Mouse (Mus musculus) splenic B cell, adult 2 months (primary cell): ENCODE measurements around the gene Rnls.
"Not testable (repeated sequence)": the region's sequence is repeated elsewhere in the genome, so short reads cannot be mapped to it uniquely, and the experiment has no call there.

Source experiments
- DNase-seq: peaks from one replicate; pipeline ENCODE4 v3.0.0-alpha.2; 2011; ENCODE audit warnings: low read depth, low spot score
- H3K27me3 ChIP-seq: 2 replicates; pipeline ENCODE4 v1.6.1; 2012; ENCODE audit warnings: mild to moderate bottlenecking, low read length, moderate library complexity, mixed read lengths; ENCODE audit not compliant: control insufficient read depth, poor library complexity, insufficient read depth, severe bottlenecking
- H3K36me3 ChIP-seq: 2 replicates; pipeline ENCODE4 v1.6.1; 2012; ENCODE audit warnings: mild to moderate bottlenecking, low read length, moderate library complexity, mixed read lengths; ENCODE audit not compliant: control insufficient read depth, poor library complexity, insufficient read depth, severe bottlenecking

The Rnls gene

DNA sequence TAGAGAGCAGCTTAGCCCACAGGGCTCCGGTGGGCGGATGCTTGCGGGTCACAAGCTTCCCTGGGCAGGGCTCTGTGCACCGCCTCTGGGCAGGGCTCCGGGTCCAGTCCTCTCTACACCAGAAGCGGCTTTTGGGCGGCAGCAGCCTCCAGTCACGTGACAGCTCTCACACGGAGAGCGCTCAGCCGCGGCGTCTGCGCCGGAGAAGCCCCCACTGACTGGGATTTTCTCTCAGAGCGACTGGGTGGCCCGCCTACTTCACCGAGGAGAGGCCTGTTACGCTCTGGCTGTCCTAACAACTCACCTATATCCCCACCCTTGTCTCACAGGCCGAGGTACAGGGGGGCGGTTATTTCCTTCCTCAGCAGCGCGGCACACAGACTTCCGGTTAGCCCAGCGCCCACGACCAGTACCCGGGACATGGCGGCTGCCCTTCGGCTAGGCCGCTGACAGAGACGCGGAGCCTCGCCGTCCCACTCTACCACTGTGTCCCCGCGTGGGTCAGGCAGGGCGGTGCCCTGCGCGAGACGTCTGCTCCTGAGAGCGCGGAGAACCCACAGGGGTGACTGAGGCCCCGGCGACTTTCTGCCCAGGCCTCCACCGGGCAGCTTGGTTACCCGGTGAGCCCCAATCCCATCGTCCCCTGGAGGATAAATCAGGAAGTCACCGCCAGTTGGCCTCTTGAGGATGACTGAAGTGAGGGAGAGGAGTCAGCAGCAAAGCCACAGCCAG, at the start of gene Rnls:
Rnls (minus strand) TSS at position 645 of the 732 bp plus-strand sequence.
- H3K27me3 ChIP-seq = no peaks in the 10 kb centered on the region
- peak; percentile 87 for DNase-seq
- H3K36me3 ChIP-seq = no peaks in the 10 kb centered on the region

DNA sequence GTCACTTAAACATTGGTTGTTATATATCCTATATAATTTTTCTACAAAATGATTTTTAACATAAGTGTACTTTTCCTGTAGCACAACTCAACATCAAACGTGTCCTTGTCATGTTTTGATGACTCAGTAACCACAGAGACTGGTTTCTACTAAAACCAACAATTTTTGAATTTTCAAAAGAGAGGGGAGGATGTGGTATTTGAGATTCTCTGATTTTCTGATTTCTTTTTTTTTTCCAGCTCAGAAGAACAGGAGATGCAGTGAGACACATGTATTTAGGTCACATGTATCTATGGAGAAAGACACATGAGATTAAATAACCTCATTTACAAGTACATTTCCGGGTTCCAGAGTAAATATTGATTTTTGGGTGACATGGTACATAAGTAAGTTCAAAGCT, 37.4 kb upstream of the Rnls start:
- no peak for DNase-seq
- no peaks in the 10 kb centered on the region for H3K27me3 ChIP-seq
- no peaks in the 10 kb centered on the region for H3K36me3 ChIP-seq

DNA sequence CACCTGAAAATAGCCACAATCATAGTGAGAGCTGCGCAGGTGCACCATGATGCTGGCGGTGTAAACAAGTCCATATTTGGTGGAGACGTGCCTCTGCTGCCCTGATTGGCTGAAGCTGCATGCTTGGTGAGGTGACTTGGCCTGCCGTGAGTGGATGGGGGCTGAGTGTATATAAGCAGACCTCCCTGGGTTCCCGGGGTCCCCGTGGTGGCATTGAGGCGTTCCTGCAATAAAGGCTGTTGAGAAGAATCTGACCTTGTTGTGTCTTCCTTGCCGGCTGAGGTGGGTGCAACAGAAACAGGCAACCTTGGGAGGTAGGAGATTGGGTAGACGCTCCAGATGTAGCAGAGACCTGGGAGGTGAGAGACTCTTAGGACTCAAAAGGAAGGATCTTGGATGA, 27.3 kb upstream of the Rnls start:
- not testable (repeated sequence) for DNase-seq, H3K27me3 ChIP-seq, H3K36me3 ChIP-seq

DNA sequence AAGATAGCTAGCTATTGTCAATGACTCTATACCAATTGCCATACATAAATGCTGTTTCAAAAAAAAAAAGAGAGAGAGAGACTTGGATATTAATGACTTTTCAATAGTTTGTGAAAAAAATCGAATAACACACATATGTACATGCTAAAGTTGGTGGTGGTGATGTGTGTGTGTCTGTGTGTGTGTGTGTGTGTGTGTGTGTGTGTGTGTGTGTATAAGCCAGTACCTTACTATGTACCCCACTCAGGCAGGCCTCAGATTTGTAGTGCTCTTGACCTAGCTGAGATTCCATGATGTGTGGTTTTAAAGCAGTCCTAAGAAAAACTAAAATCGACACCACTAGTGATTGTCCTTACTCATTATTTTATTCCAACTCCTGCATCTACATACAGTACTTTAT, 11.3 kb downstream of the Rnls start:
- H3K36me3 ChIP-seq = no peaks in the 10 kb centered on the region
- H3K27me3 ChIP-seq = no peaks in the 10 kb centered on the region
- no peak for DNase-seq

DNA sequence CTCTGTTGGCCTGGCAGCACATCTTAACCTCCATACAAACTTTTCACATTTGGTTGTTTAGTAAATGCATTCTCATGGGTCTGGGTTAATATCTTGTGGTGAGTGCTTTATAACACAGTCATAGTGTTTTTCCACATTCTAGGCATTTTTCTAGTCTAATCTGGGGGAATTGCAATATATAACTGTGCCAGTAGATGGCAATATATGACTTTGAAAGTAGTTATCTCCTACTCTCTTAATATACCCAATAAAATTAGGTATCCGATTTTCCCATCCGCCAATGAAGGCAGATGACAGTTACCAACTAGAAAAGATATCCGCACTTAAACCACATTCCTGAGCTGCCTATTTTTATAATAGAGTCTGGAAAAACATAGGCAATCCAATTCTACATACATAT, 11.7 kb downstream of the Rnls start:
- peak; percentile 70 for DNase-seq
- Histone ChIP-seq H3K27me3 (no peaks in the 10 kb centered on the region), H3K36me3 (no peaks in the 10 kb centered on the region)

DNA sequence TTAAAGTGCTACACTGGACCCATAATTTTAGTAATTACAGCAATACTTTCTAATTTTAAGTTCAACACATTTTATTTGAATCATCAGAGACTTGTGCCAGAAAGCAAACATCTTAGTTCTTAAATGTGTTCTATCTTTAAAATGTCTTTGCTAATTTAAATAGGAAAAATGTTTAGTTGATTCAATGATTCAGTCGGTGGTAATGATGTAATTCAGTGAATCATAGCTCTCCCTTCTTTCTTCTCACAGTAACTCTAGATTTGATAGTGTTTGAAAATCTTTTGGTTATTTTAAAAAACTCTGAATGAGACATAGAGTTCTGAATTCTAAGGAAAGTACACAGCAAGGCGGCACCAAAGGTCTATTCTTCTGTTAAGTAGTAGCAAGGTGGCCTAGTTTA, 23.3 kb downstream of the Rnls start:
- DNase-seq = no peak
- Histone ChIP-seq H3K36me3 (no peaks in the 10 kb centered on the region), H3K27me3 (no peaks in the 10 kb centered on the region)

DNA sequence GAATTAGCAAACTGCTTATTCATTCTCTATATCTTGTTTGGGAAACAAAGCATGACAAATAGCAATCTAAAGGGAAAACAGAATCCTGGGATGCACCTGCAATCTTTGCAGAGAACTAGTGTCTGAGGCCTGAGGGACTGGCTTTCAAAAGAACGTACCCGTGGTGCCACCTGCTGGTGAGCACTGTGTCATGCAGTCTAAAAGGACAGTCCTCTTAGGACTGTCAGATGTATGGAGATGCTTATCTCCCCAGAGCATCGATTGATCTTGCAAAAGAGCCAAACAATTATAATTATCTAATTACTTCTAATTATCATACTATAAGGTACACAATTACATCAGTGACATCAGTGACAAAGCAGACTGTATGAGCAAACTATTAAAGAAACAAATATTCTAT, 25.4 kb downstream of the Rnls start:
- Histone ChIP-seq H3K36me3 (no peaks in the 10 kb centered on the region), H3K27me3 (no peaks in the 10 kb centered on the region)
- peak; percentile 83 for DNase-seq

DNA sequence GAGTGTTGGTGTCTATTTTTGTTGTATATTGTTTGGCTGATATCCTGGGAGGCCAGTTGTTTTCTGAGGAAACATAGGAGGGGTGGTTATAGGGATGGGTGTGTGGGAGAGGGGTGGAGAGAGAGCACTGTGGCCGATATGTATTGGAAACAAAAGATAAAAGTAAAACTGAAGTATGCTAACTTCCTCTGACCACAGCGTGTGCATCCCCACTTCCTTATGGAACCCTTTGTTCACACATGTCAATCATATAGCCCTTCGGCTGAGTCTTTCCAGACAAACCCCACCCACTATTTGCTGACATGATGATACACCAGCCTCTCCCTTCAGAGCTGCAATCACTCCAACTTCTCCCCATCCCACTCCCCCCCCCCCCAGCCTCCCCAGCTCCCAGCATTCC, 35.1 kb downstream of the Rnls start:
- H3K27me3 ChIP-seq = no peaks in the 10 kb centered on the region
- no peaks in the 10 kb centered on the region for H3K36me3 ChIP-seq
- DNase-seq = no peak

DNA sequence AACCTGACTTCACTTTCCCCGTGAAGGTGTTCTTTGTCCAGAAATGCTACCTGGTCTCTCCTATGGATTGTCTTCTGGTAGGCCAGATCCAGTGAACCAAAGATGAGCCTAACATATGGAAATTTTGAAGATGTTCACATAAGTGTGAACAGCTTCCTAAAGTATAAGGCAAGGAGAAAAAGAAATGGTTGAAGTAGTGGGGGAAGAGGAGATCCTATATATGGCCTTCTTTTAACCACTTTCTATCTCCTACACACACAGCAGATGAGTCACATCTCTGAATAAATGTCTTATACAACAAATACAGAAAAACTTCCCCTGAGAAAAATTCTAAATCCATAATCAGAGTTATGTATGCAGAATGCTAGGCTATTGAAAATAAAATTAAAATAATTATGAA, 52.0 kb downstream of the Rnls start:
- Histone ChIP-seq H3K36me3 (no peaks in the 10 kb centered on the region), H3K27me3 (no peaks in the 10 kb centered on the region)
- DNase-seq = no peak

DNA sequence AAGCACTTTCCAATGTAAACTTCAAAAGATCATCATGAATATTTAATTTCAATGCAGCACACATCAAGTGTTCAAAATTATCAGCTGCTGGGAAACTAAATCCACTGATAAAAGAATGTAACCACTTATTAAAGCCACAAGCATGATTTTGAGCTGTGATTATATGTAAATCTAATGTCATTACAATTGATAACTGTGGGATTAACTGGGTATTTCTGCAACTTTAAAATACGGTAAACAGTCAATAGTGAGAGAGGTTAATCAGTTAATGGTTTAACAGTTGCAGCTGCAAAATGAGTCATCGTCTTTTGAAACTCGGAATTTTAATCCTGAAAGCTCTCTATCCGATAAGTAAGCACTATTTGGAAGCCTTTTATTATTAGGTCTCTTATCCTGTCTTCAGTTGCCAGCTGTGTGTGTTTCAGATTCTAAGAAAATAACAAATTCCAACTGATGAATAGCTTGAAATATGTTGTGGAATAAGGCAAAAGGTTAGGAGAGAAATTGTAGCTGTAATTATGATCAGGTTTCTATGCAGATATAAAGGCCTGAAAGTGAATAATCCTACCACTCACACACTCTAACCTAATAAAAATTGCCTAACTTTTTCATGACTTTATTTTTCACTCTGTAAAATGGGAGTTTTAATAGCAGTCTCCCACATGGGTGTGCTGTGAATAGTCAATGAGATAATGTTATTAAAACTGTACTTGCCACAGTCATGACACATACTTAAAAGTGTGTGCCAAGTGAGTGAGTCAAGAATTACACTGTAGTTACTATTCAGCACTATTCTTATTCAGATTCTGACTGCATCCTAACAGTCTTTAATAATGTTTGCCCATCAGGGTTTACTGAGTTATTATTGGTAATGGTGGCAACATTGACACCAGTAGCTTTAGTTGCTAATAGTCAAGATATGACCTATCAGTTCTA, 65.1 kb downstream of the Rnls start:
- no peaks in the 10 kb centered on the region for H3K36me3 ChIP-seq
- DNase-seq = no peak
- no peaks in the 10 kb centered on the region for H3K27me3 ChIP-seq

DNA sequence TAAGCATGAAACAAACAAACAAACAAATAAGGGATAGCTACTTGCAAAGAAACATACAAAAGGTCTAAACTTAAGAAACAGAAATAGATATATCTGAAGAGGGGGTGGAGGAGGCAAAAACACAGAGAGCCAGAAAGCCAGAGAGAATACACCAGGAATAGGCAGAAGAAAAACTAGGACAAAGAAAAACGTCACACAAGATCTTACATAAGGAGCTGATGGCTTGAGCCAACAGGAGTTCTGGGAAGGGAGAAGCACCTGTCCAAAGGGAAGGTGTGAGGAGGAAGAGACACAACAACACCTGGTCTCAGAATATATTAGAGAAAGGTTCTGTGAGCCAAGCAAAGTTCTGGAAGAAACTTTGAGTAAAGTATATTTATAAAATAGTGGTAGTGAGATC, 73.3 kb downstream of the Rnls start:
- H3K36me3 ChIP-seq = no peaks in the 10 kb centered on the region
- no peaks in the 10 kb centered on the region for H3K27me3 ChIP-seq
- DNase-seq = no peak

DNA sequence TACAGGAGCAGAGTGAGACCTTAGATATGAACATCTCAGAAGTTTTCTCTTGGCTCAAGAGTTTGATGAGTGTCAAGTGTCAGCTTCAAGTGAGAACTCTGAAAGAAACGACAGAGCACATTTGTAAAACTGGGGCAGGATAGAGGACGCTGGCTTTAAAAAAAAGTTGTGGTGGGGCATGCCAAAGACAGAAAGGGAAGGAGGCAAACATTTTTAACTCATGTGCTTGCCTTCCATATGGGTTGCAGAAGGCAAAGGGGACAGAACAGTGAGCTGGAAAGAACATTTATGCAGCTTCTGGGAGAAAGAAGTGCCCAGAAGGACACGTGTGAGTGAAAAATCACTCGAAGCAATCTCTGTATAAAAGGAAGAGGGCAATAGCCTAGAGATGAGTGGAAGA, 75.0 kb downstream of the Rnls start:
- Histone ChIP-seq H3K36me3 (no peaks in the 10 kb centered on the region), H3K27me3 (no peaks in the 10 kb centered on the region)
- no peak for DNase-seq

DNA sequence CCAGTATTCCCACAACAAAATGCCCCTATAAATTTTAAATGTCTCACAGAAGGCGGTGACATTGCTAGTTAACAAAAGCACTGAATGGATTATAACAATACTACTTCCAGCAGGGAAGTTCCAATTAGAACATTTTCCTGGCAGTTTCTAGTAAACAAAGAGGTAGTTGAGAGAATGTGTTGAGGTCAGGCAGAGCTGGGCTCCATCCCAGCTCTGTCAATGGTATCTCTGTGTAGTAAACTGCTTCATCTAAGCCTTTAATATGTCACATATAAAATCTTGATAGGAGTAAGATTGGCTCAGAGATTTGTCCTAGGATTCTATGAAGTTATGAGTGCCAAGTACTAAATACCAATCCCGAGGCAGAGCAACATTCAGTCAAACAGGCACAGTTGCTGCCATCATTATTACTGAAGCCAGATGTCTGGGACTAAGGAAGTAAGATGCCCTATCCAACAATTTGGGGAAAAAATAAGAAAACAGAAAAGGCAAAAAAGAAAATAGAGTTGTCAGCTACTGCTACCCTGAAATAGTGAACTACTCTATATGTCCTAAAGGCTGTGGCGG, 92.3 kb downstream of the Rnls start:
- no peak for DNase-seq
- Histone ChIP-seq H3K36me3 (no peaks in the 10 kb centered on the region), H3K27me3 (no peaks in the 10 kb centered on the region)

DNA sequence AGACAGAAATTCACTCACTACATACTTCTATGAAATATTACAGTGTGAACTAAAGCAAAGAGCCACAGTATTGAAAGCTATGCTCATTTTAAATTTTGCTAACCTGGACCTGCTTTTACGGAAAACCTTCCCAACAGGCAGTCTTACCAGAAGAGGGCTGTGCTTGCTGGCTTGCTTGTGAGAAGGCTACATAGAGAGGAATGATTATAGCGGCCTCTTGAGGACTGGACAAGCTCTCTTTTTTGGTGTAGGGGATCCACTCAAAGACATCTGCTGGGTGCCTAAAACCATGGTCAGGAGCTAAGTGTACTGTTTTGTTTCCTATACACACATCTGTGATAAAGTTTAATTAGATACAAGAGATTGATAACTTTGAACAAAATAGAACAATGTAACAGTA, 95.8 kb downstream of the Rnls start:
- no peak for DNase-seq
- Histone ChIP-seq H3K27me3 (no peaks in the 10 kb centered on the region), H3K36me3 (no peaks in the 10 kb centered on the region)

DNA sequence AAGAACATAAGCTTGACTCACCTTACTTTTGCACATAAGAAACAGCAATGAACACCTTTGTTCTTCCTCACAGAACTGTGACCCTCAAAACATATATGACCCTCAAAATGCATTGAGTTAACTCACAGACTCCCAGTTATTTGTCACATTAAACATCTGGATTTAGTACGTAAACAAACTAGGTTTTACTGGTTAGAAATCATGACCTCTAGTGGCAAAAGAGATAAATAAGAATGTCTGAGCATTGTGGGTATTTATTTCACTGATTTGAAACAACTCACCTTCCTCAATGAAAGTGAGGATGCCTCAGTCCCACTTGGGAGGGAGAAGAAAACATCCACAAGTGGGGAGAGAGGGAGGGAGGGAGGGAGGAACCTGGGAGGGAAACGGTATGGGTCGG, 109.1 kb downstream of the Rnls start:
- H3K27me3 ChIP-seq = no peaks in the 10 kb centered on the region
- H3K36me3 ChIP-seq = no peaks in the 10 kb centered on the region
- peak; percentile 5 for DNase-seq
